Mouse (Mus musculus) spleen, adult 12 weeks (tissue): ENCODE measurements around the gene Slc7a15.
"Not testable (repeated sequence)": the region's sequence is repeated elsewhere in the genome, so short reads cannot be mapped to it uniquely, and the experiment has no call there.

Experiments used
- DNase-seq: peaks from one replicate; pipeline ENCODE4 v3.0.0; 2022; ENCODE audit warnings: low spot score

Gene Slc7a15

GRCm38 (mm10) chr12:8559876-8560275, 39.0 kb downstream of the Slc7a15 start:
- DNase-seq, result not testable (repeated sequence)

- DNase-seq, result no peak
Observed at GRCm38 (mm10) chr12:8556189-8556588, 42.7 kb downstream of the Slc7a15 start.

GRCm38 (mm10) chr12:8555419-8555818, 43.4 kb downstream of the Slc7a15 start:
- DNase-seq, result no peak

GRCm38 (mm10) chr12:8547357-8547756, 51.5 kb downstream of the Slc7a15 start:
- DNase-seq, result peak; percentile 33

- DNase-seq, result no peak
Observed at GRCm38 (mm10) chr12:8546801-8547200, 52.1 kb downstream of the Slc7a15 start.

GRCm38 (mm10) chr12:8545066-8545610, 53.7 kb downstream of the Slc7a15 start:
- DNase-seq, result no peak

GRCm38 (mm10) chr12:8542371-8542770, 56.5 kb downstream of the Slc7a15 start:
- DNase-seq, result no peak

- DNase-seq, result no peak
Observed at GRCm38 (mm10) chr12:8539471-8539870, 59.4 kb downstream of the Slc7a15 start.

GRCm38 (mm10) chr12:8537291-8537690, 61.6 kb downstream of the Slc7a15 start:
- DNase-seq, result no peak

- no peak for DNase-seq
Observed at GRCm38 (mm10) chr12:8536221-8536965, 62.5 kb downstream of the Slc7a15 start.

- no peak for DNase-seq
Observed at GRCm38 (mm10) chr12:8535596-8535995, 63.3 kb downstream of the Slc7a15 start.

GRCm38 (mm10) chr12:8534915-8535314, 64.0 kb downstream of the Slc7a15 start:
- no peak for DNase-seq

- no peak for DNase-seq
Observed at GRCm38 (mm10) chr12:8527770-8528169, 71.1 kb downstream of the Slc7a15 start.

GRCm38 (mm10) chr12:8527175-8527574, 71.7 kb downstream of the Slc7a15 start:
- DNase-seq, result no peak

- no peak for DNase-seq
Observed at GRCm38 (mm10) chr12:8524062-8524461, 74.8 kb downstream of the Slc7a15 start.

- no peak for DNase-seq
Observed at GRCm38 (mm10) chr12:8522711-8523110, 76.2 kb downstream of the Slc7a15 start.

GRCm38 (mm10) chr12:8521375-8522047, 77.4 kb downstream of the Slc7a15 start:
- DNase-seq, result peak; percentile 26

GRCm38 (mm10) chr12:8519431-8520160, 79.3 kb downstream of the Slc7a15 start:
- DNase-seq, result no peak

GRCm38 (mm10) chr12:8511037-8511882, 87.6 kb downstream of the Slc7a15 start:
- no peak for DNase-seq

GRCm38 (mm10) chr12:8510317-8510988, 88.4 kb downstream of the Slc7a15 start:
- DNase-seq, result no peak

GRCm38 (mm10) chr12:8509693-8510092, 89.2 kb downstream of the Slc7a15 start:
- no peak for DNase-seq
